Mouse (Mus musculus) MEL (cell line): ENCODE data around the gene Olfr90. TPM values are rescaled to one million over a fixed set of nuclear protein-coding genes. Genes with fewer than 3 reads are reported as not detected.

ENCODE experiments used
- DNase-seq: peaks from one replicate; pipeline ENCODE4 v3.0.0; 2011; ENCODE audit warnings: low read depth, low spot score
- H3K27ac ChIP-seq: 2 replicates; pipeline ENCODE4 v1.5.1; 2012; ENCODE audit warnings: low read depth, mild to moderate bottlenecking, control low read depth, low read length, moderate library complexity; ENCODE audit not compliant: control insufficient read depth
- H3K27me3 ChIP-seq, 2 experiments: fragments of 150-350 bp in 1 of 2; sonication (generic) in 1 of 2; 2 replicates each; pipeline ENCODE4 v1.6.1; 2012; ENCODE audit warnings: low read length in 2 of 2, mild to moderate bottlenecking in 2 of 2, improper control_type of control experiment in 1 of 2, moderate library complexity in 1 of 2; ENCODE audit not compliant: insufficient read depth in 2 of 2, control insufficient read depth in 1 of 2
- H3K36me3 ChIP-seq, 2 experiments: 2 replicates each; pipeline ENCODE4 v1.6.1; 2012 to 2014; ENCODE audit warnings: low read length in 2 of 2, improper control_type of control experiment in 1 of 2, inconsistent platforms in 1 of 2, mild to moderate bottlenecking in 1 of 2; ENCODE audit not compliant: insufficient read depth in 2 of 2, control insufficient read depth in 1 of 2
- H3K4me1 ChIP-seq, 2 experiments: fragments of 150-350 bp in 1 of 2; sonication (generic) in 1 of 2; 2 replicates each; pipeline ENCODE4 v1.6.1; 2012; ENCODE audit warnings: low read length in 2 of 2, improper control_type of control experiment in 1 of 2, mild to moderate bottlenecking in 1 of 2; ENCODE audit not compliant: insufficient read depth in 2 of 2, control insufficient read depth in 1 of 2
- H3K4me3 ChIP-seq, 2 experiments: fragments of 150-350 bp in 1 of 2; sonication (generic) in 1 of 2; 2 replicates each; pipeline ENCODE4 v1.5.1; 2012; ENCODE audit warnings: low read depth in 2 of 2, low read length in 2 of 2, mild to moderate bottlenecking in 2 of 2, moderate library complexity in 2 of 2, control low read depth in 1 of 2, improper control_type of control experiment in 1 of 2; ENCODE audit not compliant: control insufficient read depth in 1 of 2, insufficient read depth in 1 of 2
- H3K79me2 ChIP-seq: 2 replicates; pipeline ENCODE4 v1.6.1; 2012; ENCODE audit warnings: mild to moderate bottlenecking, low read length, moderate library complexity; ENCODE audit not compliant: control insufficient read depth, poor library complexity, insufficient read depth
- H3K9ac ChIP-seq: 2 replicates; pipeline ENCODE4 v1.6.1; 2012; ENCODE audit warnings: low read depth, mild to moderate bottlenecking, control low read depth, low read length, moderate library complexity; ENCODE audit not compliant: control insufficient read depth, poor library complexity, severe bottlenecking
- H3K9me3 ChIP-seq: fragments of 150-350 bp; sonication (generic); replicated peaks from 2 replicates; pipeline ENCODE4 v1.6.1; 2012; ENCODE audit warnings: mild to moderate bottlenecking, low read length, improper control_type of control experiment, moderate library complexity; ENCODE audit not compliant: insufficient read depth
- BHLHE40 ChIP-seq: IDR thresholded peaks from 2 replicates; pipeline ENCODE4 v1.6.1; 2012; ENCODE audit warnings: low read depth, mild to moderate bottlenecking, inconsistent platforms, low read length, improper control_type of control experiment, borderline replicate concordance
- CHD1 ChIP-seq: IDR thresholded peaks from 2 replicates; pipeline ENCODE4 v1.6.1; 2012; ENCODE audit warnings: low read depth, mild to moderate bottlenecking, inconsistent platforms, low read length, improper control_type of control experiment
- CTCF ChIP-seq, 3 experiments: IDR thresholded peaks in 2 of 3; conservative IDR thresholded peaks in 1 of 3; 2 replicates each; pipeline ENCODE4 v1.5.1; 2011 to 2012; ENCODE audit warnings: low read length in 3 of 3, low read depth in 2 of 3, mild to moderate bottlenecking in 2 of 3, improper control_type of control experiment in 1 of 3, inconsistent platforms in 1 of 3, mixed read lengths in 1 of 3, moderate library complexity in 1 of 3; ENCODE audit not compliant: control insufficient read depth in 1 of 3, insufficient read depth in 1 of 3, poor library complexity in 1 of 3, severe bottlenecking in 1 of 3
- E2F4 ChIP-seq: IDR thresholded peaks from 2 replicates; pipeline ENCODE4 v1.6.1; 2011; ENCODE audit warnings: low read depth, low read length, improper control_type of control experiment, borderline replicate concordance
- ETS1 ChIP-seq: IDR thresholded peaks from 2 replicates; pipeline ENCODE4 v1.6.1; 2012; ENCODE audit warnings: low read depth, mild to moderate bottlenecking, inconsistent platforms, low read length, improper control_type of control experiment, moderate library complexity
- GABPA ChIP-seq: IDR thresholded peaks from 2 replicates; pipeline ENCODE4 v1.6.1; 2012; ENCODE audit warnings: low read depth, mild to moderate bottlenecking, inconsistent platforms, low read length, improper control_type of control experiment, moderate library complexity
- KAT2A ChIP-seq: conservative IDR thresholded peaks from 2 replicates; pipeline ENCODE4 v1.6.1; 2012; ENCODE audit warnings: low read depth, low read length, improper control_type of control experiment, inconsistent platforms
- MAFK ChIP-seq: IDR thresholded peaks from 2 replicates; pipeline ENCODE4 v1.6.1; 2011; ENCODE audit warnings: low read depth, mild to moderate bottlenecking, low read length, improper control_type of control experiment, borderline replicate concordance
- MAZ ChIP-seq: IDR thresholded peaks from 2 replicates; pipeline ENCODE4 v1.6.1; 2012; ENCODE audit warnings: low read depth, mild to moderate bottlenecking, inconsistent platforms, low read length, improper control_type of control experiment
- MYC ChIP-seq: IDR thresholded peaks from 2 replicates; pipeline ENCODE4 v1.6.1; 2011; ENCODE audit warnings: low read depth, mild to moderate bottlenecking, low read length, improper control_type of control experiment, moderate library complexity
- NELFE ChIP-seq: IDR thresholded peaks from 2 replicates; pipeline ENCODE4 v1.6.1; 2011; ENCODE audit warnings: low read depth, low read length, improper control_type of control experiment
- POLR2AphosphoS2 ChIP-seq: IDR thresholded peaks from 2 replicates; pipeline ENCODE4 v1.6.1; 2011; ENCODE audit warnings: low read length, improper control_type of control experiment
- RAD21 ChIP-seq: IDR thresholded peaks from 2 replicates; pipeline ENCODE4 v1.6.1; 2011; ENCODE audit warnings: mild to moderate bottlenecking, low read depth, low read length, improper control_type of control experiment
- RCOR1 ChIP-seq: IDR thresholded peaks from 2 replicates; pipeline ENCODE4 v1.6.1; 2012; ENCODE audit warnings: low read depth, mild to moderate bottlenecking, inconsistent platforms, low read length, improper control_type of control experiment
- TAL1 ChIP-seq: IDR thresholded peaks from 2 replicates; pipeline ENCODE4 v1.6.1; 2012; ENCODE audit warnings: mild to moderate bottlenecking, inconsistent platforms, low read length, moderate library complexity, mixed read lengths
- TCF12 ChIP-seq: IDR thresholded peaks from 2 replicates; pipeline ENCODE4 v1.6.1; 2014; ENCODE audit warnings: low read depth, mild to moderate bottlenecking, inconsistent platforms, low read length, improper control_type of control experiment, moderate library complexity
- UBTF ChIP-seq: IDR thresholded peaks from 2 replicates; pipeline ENCODE4 v1.6.1; 2012; ENCODE audit warnings: low read depth, mild to moderate bottlenecking, inconsistent platforms, low read length, improper control_type of control experiment, moderate library complexity, borderline replicate concordance; ENCODE audit not compliant: insufficient read depth
- USF2 ChIP-seq, 2 experiments: IDR thresholded peaks; 2 replicates each; pipeline ENCODE4 v1.6.1; 2011 to 2012; ENCODE audit warnings: improper control_type of control experiment in 2 of 2, low read length in 2 of 2, borderline replicate concordance in 1 of 2, inconsistent platforms in 1 of 2, low read depth in 1 of 2, mild to moderate bottlenecking in 1 of 2; ENCODE audit not compliant: insufficient read depth in 1 of 2
- ZMIZ1 ChIP-seq: IDR thresholded peaks from 2 replicates; pipeline ENCODE4 v1.6.1; 2012; ENCODE audit warnings: low read depth, mild to moderate bottlenecking, inconsistent platforms, low read length, improper control_type of control experiment, moderate library complexity
- ZNF384 ChIP-seq: IDR thresholded peaks from 2 replicates; pipeline ENCODE4 v1.6.1; 2012; ENCODE audit warnings: low read depth, mild to moderate bottlenecking, inconsistent platforms, low read length, improper control_type of control experiment
- polyA plus RNA-seq, 2 experiments: library from polyadenylated mRNA; stranded (reverse) in 1 of 2; unstranded in 1 of 2; fragments of >175 nt in 1 of 2; fragments of >200 nt in 1 of 2; gene quantifications; 2 replicates each; pipeline versions ENCODE4 v1.2.1 to v1.2.4; 2012; ENCODE audit warnings: low replicate concordance in 2 of 2, low read depth in 1 of 2; ENCODE audit not compliant: insufficient read length in 2 of 2, insufficient read depth in 1 of 2, missing spikeins in 1 of 2
- total RNA-seq: library from RNA; depleted of rRNA; stranded (reverse); fragments of 300-350 nt; gene quantifications from 2 replicates; pipeline ENCODE4 v1.2.3, GENCODE M21; 2012

Olfr90 gene
- total and polyA plus RNA-seq, 3 experiments: 0.08 TPM; not detected in 1

GRCm38 (mm10) chr17:37047981-37048380 lies 40.3 kb downstream of the Olfr90 start:
- peak; percentile 20 for DNase-seq
- Histone ChIP-seq H3K4me1 (peaks cover 2% of the 10 kb centered on the region in 2 experiments; a peak in 1 of 4 replicates), H3K9ac (no peak overlapping the region), H3K9me3 (no peaks in the 10 kb centered on the region), H3K79me2 (peaks cover 1% of the 10 kb centered on the region), H3K4me3 (no peak overlapping the region), H3K27ac (no peak overlapping the region), H3K36me3 (peaks cover 0 to 7% of the 10 kb centered on the region in 2 experiments; a peak in 2 of 4 replicates), H3K27me3 (no peaks in the 10 kb centered on the region)
- TF ChIP-seq GABPA (no peak), CHD1 (no peak), RAD21 (peak; percentile 47), ZMIZ1 (no peak), ZNF384 (peak; percentile 18; the same call in 1 of the 2 replicates), CTCF (IDR thresholded peaks at IDR 0.05 in 2 of 3, conservative IDR thresholded peaks at IDR 0.05 in 1 of 3; ENCODE audit: control insufficient read depth in 1 of 3, insufficient read depth in 1 of 3, low read depth in 2 of 3, low read length in 3 of 3, poor library complexity in 1 of 3, severe bottlenecking in 1 of 3) (peak in 1 of 3 experiments; percentile 44; a peak in 2 of 6 replicates), UBTF (no peak), TCF12 (no peak)

GRCm38 (mm10) chr17:37047332-37047976 lies 40.8 kb downstream of the Olfr90 start:
- peak; percentile 14; the same call in 1 of the 2 replicates for TF ChIP-seq MAFK
- no peak for TF ChIP-seq RCOR1
- no peaks in the 10 kb centered on the region for H3K9me3 ChIP-seq
- H3K79me2 ChIP-seq: peaks cover 1% of the 10 kb centered on the region
- no peak for DNase-seq
- H3K4me3 ChIP-seq: no peak overlapping the region
- no peaks in the 10 kb centered on the region for H3K27me3 ChIP-seq
- H3K9ac ChIP-seq: no peak overlapping the region
- no peak overlapping the region for H3K27ac ChIP-seq
- H3K36me3 ChIP-seq: peaks cover 0 to 7% of the 10 kb centered on the region in 2 experiments; a peak in 2 of 4 replicates
- H3K4me1 ChIP-seq: peaks cover 2% of the 10 kb centered on the region in 2 experiments; a peak in 1 of 4 replicates

- peak; percentile 74 for DNase-seq
- H3K27ac ChIP-seq: no peak overlapping the region
- H3K36me3 ChIP-seq: peaks cover 0 to 7% of the 10 kb centered on the region in 2 experiments; a peak in 2 of 4 replicates
- no peaks in the 10 kb centered on the region for H3K27me3 ChIP-seq
- H3K4me3 ChIP-seq: peak overlapping the region; percentile 64 to 98
- peaks cover 2% of the 10 kb centered on the region in 2 experiments; a peak in 1 of 4 replicates for H3K4me1 ChIP-seq
- H3K9ac ChIP-seq: peak overlapping the region; percentile 94
- no peaks in the 10 kb centered on the region for H3K9me3 ChIP-seq
- peaks cover 1% of the 10 kb centered on the region for H3K79me2 ChIP-seq
- TF ChIP-seq RAD21: no peak
- no peak for TF ChIP-seq TAL1
- TF ChIP-seq GABPA: no peak
- no peak for TF ChIP-seq E2F4
- TF ChIP-seq MAFK: no peak
- no peak for TF ChIP-seq KAT2A
- no peak for TF ChIP-seq BHLHE40
- TF ChIP-seq CTCF (IDR thresholded peaks at IDR 0.05 in 2 of 3, conservative IDR thresholded peaks at IDR 0.05 in 1 of 3; ENCODE audit: control insufficient read depth in 1 of 3, insufficient read depth in 1 of 3, low read depth in 2 of 3, low read length in 3 of 3, poor library complexity in 1 of 3, severe bottlenecking in 1 of 3): peak in 2 of 3 experiments; percentile 23 to 34; a peak in 4 of 6 replicates
- TF ChIP-seq CHD1: no peak
- no peak for TF ChIP-seq MYC
- peak; percentile 21; the same call in 1 of the 2 replicates for TF ChIP-seq NELFE
- TF ChIP-seq ETS1: no peak
- no peak for TF ChIP-seq MAZ
- no peak for TF ChIP-seq USF2 (IDR thresholded peaks at IDR 0.05; ENCODE audit: borderline replicate concordance in 1 of 2, insufficient read depth in 1 of 2, low read depth in 1 of 2, low read length in 2 of 2)
- no peak for TF ChIP-seq POLR2AphosphoS2
Measured at GRCm38 (mm10) chr17:37046312-37047112, 41.8 kb downstream of the Olfr90 start.
